Mouse (Mus musculus): ENCODE measurements around the gene Mbd3. TPM values are rescaled to one million over a fixed set of nuclear protein-coding genes. Genes with fewer than 3 reads are reported as not detected.

The Mbd3 gene
- polyA plus RNA-seq (2012; rRNA removed): 77.4 and 79.2 TPM in 2 replicates

DNA sequence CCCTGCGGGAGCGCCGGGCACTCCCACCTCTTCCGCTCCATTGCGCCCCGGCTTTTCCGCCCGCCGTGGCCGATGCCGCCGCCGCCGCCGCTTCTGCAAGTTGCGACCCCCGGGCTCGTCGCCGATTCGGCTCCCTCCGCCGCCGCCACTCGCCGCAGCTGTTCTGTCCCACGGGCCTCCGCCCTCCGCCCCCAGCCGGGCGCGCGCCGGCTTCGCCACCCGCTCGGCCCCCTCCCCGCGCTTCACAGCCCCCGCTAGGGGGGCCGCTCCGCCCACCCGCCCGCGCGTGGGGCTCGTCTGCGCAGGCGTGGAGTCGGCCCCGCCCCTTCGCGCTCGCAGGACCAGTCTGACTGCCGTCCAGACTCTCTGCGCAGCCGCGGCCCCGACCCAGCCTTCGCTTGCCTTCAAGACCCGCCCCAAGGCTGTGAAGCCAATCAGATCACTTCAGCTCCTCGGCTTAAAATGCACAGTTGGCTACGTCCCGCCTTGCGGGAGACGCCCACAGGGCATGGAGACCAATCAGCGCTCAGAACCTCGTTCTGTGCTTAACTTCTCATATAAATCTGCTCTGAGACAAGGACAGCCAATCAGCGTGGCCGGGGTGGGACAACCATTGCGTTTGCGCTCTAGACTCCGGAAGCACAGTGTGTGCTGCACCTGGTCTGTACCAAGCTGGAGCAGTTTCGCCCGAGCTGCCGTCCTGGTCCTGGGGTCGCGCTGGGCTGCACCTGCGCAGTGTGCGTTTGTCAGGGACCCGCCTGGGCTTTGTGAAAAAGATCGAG, at the start of gene Mbd3:
TSS of gene Mbd3 (minus strand) at position 360 of the 782 bp plus-strand sequence.

DNA sequence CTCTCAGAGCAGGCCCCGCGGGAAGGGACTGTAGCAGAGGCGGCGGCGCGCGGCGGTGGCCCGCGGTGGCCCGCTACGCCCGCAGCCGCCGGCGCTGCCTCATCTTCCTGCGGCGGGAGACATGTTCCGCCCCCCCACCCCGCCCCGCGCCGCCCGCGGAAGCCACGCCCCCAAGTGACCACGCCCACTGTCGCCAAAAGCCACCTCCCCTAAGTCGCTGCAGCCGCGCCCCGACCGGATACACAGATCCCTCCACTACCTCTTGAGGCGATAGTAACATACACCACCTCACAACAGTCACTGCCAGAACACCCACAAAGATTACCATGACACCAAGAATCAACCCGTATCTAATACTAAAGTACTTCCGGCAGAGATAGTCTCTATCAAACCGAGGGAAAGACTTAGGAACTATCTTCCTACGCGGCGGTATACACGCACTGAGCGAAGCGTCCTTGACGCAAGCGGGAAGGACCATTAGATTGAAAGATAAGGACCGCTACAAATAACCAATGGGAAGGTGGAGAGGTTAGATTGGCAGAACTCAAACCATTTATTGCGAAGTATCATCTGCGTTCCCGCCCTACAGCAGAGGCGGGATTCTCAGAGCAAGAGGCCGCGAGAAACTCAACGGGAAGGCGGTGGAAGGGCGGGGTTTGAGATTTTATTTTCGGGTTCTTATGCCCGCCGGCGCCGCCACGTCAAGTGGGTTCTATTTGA, 34.3 kb upstream of the Mbd3 start, which contains the start of gene Tcf3:
TSS of gene Tcf3 (minus strand) at position 135 of the 720 bp plus-strand sequence.

DNA sequence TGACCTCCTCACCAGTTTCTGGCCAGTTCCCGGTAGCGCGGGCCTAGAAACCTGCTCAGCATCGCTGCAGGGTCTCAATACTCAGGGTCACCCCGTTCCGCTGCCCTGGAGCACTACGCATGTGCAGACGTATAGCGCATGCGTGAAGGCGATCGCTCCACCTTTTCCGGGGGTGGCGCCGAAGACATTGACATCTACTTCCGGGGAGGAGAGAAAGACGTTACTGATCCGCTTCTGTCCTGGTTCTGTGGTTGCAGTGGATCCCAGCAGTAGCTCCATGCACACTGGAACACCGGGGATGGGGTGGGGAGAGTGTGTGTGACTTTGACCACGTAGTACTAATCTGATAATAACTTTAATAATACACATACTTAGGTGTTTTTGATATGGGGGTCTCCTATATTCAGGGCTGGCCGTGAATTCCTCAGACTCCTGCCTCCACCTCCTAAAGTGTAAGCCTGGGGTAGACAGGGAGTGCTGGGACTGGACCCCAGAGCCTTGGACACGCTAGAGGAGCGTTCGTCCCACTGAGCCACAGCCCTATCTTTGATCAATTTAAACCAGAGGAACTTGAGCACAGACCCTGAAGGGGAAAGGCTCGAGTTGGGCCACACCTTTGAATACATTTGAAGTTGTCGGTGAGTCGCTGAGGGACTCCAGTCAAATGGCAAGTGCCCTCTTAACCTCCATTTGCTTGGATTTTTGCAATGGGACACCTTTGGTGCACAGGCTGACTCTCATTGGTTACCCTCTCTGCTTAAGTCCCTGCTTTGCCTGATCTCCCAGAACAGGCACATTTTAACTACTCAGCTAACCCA, 7.5 kb upstream of the Mbd3 start, which contains the start of gene Uqcr11:
TSS of gene Uqcr11 (minus strand) at position 147 of the 818 bp plus-strand sequence.

DNA sequence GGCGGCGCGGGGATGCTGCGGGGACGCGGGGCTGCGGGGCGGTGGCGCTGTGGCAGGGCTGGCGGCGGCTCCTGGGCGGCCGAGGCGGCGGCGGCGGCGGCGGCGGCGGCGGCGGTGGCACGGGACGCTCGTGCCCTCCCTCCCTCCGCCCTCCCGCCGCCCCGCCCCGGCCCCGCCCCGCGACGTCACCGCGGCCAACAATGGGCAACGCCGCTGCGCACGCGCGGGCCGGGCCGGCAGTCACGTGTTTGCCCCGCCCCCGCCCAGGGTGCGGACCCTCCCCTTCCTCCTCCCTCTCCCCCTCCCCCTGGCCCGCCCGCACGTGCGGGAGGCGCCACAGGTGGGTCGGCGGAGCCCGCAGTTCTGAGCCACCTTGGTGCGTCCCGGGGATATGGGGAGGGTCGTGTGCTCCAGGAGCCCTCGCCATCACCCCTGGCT, 11.8 kb downstream of the Mbd3 start, which contains the start of gene Mex3d:
TSS of gene Mex3d (minus strand) at position 138 of the 438 bp plus-strand sequence.

DNA sequence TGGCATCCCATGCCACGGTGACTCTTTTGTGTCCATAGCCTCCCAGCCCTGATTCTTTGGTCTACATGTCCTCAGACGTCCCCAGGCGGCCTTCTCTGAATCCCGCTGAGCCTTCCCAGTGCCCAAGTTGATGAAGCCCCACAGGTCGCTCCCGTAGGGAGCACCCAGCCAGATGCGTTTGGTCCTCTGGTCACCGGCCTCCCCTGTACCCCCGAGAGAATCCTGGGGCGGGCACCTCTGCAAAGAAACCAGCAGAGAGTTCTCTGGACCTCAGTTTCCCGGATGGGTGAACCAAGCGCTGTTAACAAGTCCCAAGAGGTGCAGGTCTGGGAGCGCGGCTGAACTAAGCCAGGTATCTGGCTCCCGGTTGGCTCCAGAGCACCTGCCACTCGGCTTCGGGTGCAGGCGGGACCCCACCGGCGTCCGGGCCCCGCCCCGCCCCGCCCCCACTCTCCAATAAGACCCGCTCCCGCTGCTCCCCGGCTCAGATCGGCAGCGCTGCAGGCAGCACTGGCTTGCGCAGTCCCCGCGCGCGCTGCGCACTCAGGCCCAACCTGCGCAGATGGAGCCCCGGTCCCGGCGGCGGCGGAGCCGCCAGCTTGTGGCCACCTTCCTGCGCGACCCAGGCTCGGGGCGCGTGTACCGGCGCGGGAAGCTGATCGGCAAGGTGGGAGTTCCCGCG, 43.2 kb downstream of the Mbd3 start, which contains the start of gene Plk5:
TSS of gene Plk5 (plus strand) at position 459 of the 682 bp plus-strand sequence.

DNA sequence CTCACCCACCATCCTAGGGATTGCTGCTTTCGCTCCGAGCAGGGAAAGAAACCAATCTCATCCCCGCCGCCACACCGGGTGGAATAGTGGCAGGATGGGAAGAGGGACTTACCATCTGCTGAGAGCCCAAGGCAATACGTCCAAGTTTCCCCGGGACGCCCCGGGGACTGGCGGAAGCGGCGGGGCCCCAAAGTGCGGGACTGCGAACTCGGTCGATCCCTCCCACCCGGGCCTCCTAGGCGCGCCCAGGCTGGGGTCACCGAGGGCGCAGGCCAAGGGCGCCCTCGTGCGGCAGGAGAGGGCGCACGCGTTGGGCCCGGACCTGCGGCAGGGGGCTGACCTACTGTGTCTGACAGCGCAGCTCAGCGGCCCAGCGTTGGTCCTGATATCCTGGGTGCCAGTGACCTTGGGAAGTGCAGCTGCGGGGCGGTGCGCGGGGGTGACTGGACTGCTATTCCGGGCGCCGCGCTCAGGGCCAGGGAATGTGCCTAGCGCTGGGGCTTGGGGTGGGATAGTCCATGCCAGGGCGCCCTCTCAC, 51.0 kb downstream of the Mbd3 start, which contains the start of gene Adamtsl5:
TSS of gene Adamtsl5 (minus strand) at position 169 of the 538 bp plus-strand sequence.

Other genes starting within 250 kb of the Mbd3 start
- 19.1 and 20.7 TPM in 2 replicates for gene Cirbp, start 233.6 kb downstream of the Mbd3 start, polyA plus RNA-seq (2012; rRNA removed)
- 8.6 TPM in 2 replicates for gene 1600002K03Rik, start 226.6 kb downstream of the Mbd3 start, polyA plus RNA-seq (2012; rRNA removed)
- gene Efna2, start 220.1 kb downstream of the Mbd3 start, polyA plus RNA-seq (2012; rRNA removed): 0.37 and 0.46 TPM in 2 replicates
- 18.1 and 18.9 TPM in 2 replicates for gene Mum1, start 173.1 kb downstream of the Mbd3 start, polyA plus RNA-seq (2012; rRNA removed)
- 170 and 176 TPM in 2 replicates for gene Ndufs7, start 150.4 kb downstream of the Mbd3 start, polyA plus RNA-seq (2012; rRNA removed)
- 31.8 and 38.8 TPM in 2 replicates for gene Gamt, start 138.5 kb downstream of the Mbd3 start, polyA plus RNA-seq (2012; rRNA removed)
- 77.1 and 86.4 TPM in 2 replicates for gene Dazap1, start 138.1 kb downstream of the Mbd3 start, polyA plus RNA-seq (2012; rRNA removed)
- gene Rps15, start 107.1 kb downstream of the Mbd3 start, polyA plus RNA-seq (2012; rRNA removed): 2,101 and 2,143 TPM in 2 replicates
- gene Apc2, start 103.6 kb downstream of the Mbd3 start, polyA plus RNA-seq (2012; rRNA removed): 0.02 and 0.09 TPM in 2 replicates
- 22.5 and 25.2 TPM in 2 replicates for gene 2310011J03Rik, start 79.0 kb downstream of the Mbd3 start, polyA plus RNA-seq (2012; rRNA removed)
- gene Pcsk4, start 70.1 kb downstream of the Mbd3 start, polyA plus RNA-seq (2012; rRNA removed): 5.6 and 6.8 TPM in 2 replicates
- 18.7 and 23.4 TPM in 2 replicates for gene Reep6, start 69.6 kb downstream of the Mbd3 start, polyA plus RNA-seq (2012; rRNA removed)
- 1.6 and 1.7 TPM in 2 replicates for gene Adamtsl5, start 51.1 kb downstream of the Mbd3 start, polyA plus RNA-seq (2012; rRNA removed)
- 0.13 and 0.15 TPM in 2 replicates for gene Plk5, start 43.1 kb downstream of the Mbd3 start, polyA plus RNA-seq (2012; rRNA removed)
- 3.0 and 3.5 TPM in 2 replicates for gene Mex3d, start 11.9 kb downstream of the Mbd3 start, polyA plus RNA-seq (2012; rRNA removed)
- 546 and 582 TPM in 2 replicates for gene Uqcr11, start 7.3 kb upstream of the Mbd3 start, polyA plus RNA-seq (2012; rRNA removed)
- gene Tcf3, start 34.1 kb upstream of the Mbd3 start, polyA plus RNA-seq (2012; rRNA removed): 48.7 and 53.7 TPM in 2 replicates
- gene Onecut3, start 95.3 kb upstream of the Mbd3 start, polyA plus RNA-seq (2012; rRNA removed): 0.02 TPM in 2 replicates
- 0.01 and 0.02 TPM in 2 replicates for gene Atp8b3, start 139.6 kb upstream of the Mbd3 start, polyA plus RNA-seq (2012; rRNA removed)
- gene Rexo1, start 162.0 kb upstream of the Mbd3 start, polyA plus RNA-seq (2012; rRNA removed): 16.8 and 19.0 TPM in 2 replicates
- 12.0 and 13.6 TPM in 2 replicates for gene Klf16, start 177.8 kb upstream of the Mbd3 start, polyA plus RNA-seq (2012; rRNA removed)
- gene Abhd17a, start 190.8 kb upstream of the Mbd3 start, polyA plus RNA-seq (2012; rRNA removed): 34.0 and 39.9 TPM in 2 replicates
- gene Scamp4, start 203.3 kb upstream of the Mbd3 start, polyA plus RNA-seq (2012; rRNA removed): 16.7 and 22.6 TPM in 2 replicates
- gene Adat3, start 203.3 kb upstream of the Mbd3 start, polyA plus RNA-seq (2012; rRNA removed): 4.5 and 5.6 TPM in 2 replicates
- 1.0 and 1.4 TPM in 2 replicates for gene Gm49322, start 206.5 kb upstream of the Mbd3 start, polyA plus RNA-seq (2012; rRNA removed)
- gene Csnk1g2, start 223.3 kb upstream of the Mbd3 start, polyA plus RNA-seq (2012; rRNA removed): 45.6 and 48.1 TPM in 2 replicates